Mouse (Mus musculus) right cerebral cortex, adult 2 months (tissue): ENCODE results near the gene Ndufs8.
"Not testable (repeated sequence)": the region's sequence is repeated elsewhere in the genome, so short reads cannot be mapped to it uniquely, and the experiment has no call there.

Source experiments
- DNase-seq, 2 experiments: peaks; one replicate each; pipeline ENCODE4 v3.0.0; 2021 to 2022; ENCODE audit warnings: low spot score in 2 of 2

Gene Ndufs8

GRCm38 (mm10) chr19:3912337-3913204, at the start of gene Ndufs8:
TSS of gene Ndufs8 (minus strand) at chr19:3912774.
- peak; percentile 92 to 95 for DNase-seq

GRCm38 (mm10) chr19:3961805-3962204, 49.2 kb upstream of the Ndufs8 start:
- DNase-seq, result not testable (repeated sequence)

DNA sequence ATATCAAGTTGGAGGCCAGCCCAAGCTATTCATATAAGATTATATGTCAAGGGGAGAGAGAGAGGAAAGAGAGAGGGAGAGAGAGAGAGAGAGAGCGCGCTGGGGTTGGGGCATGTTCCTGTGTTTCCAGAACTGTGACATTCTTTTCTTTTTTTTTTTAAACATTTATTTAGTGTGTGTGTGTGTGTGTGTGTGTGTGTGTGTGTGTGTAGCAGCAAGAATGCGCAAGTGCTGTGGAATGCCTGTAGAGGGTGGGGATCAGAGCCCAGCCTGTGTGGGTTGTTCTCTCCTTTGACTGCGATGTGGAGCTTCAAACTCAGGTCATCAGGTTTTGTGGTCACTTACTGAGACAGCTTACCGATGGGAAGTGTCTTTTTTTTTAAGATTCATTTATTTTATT, 47.6 kb upstream of the Ndufs8 start:
- no peak for DNase-seq

- DNase-seq, result no peak
Observed at GRCm38 (mm10) chr19:3959030-3959429, 46.5 kb upstream of the Ndufs8 start.

- no peak for DNase-seq
Observed at GRCm38 (mm10) chr19:3958470-3958869, 45.9 kb upstream of the Ndufs8 start, which contains the start of gene Aldh3b3. TSS of gene Aldh3b3 (plus strand) at chr19:3958645.

DNA sequence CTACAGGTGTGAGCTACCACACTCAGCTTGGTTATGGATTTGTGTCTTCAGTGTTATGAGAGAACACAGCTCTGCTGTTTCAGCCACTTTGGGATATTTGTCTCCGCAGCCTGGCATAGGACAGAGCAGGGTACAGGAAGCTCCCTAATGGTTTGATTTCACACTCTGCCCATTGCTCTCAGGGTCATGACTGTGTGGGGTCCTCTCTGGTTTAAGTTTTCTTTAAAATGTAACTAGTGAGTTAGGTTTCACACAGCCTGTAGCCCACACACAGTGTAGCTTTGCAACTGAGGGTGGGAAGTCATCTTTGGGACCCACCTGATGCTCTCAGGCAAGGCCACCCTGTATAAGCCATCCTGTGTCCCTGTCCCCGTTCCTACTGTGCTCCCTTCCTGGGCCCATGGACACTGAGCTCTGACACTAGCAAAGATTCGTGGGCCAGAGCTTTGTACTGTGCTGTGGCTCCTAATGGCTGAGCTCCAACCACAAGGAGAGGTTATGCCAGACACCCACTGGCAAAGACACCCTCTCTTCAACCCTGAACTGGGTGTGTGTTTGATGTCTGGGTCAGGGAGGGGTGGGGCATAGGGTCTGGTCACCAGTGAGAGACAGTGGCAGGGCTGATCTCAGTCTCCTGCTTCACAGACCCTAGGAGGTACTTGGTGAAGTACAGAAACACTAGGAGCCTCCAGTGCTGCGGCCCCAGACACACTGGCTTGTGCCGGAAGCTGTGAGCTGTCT, 44.9 kb upstream of the Ndufs8 start:
- not testable (repeated sequence) for DNase-seq

DNA sequence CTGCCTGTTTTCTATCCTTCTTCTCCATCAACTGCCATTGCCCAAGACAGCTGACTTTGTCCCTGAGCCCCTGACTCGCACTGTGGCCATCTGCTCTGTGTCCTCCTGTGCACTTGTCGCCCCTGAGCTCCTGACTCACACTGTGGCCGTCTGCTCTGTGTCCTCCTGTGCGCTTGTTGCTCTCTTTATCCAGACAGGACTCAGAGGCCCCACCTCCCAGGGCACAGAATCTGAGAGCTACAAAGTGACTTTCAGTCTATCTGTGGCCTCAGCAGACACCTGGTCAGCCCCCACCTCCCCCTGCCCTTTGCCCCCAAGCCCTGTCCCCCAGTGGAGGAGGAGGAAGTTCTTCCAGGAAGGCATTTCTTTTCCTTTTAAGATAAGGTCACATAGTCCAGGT, 43.2 kb upstream of the Ndufs8 start:
- DNase-seq, result no peak

GRCm38 (mm10) chr19:3955033-3955432, 42.5 kb upstream of the Ndufs8 start:
- no peak for DNase-seq

- no peak for DNase-seq
Observed at GRCm38 (mm10) chr19:3952099-3952498, 39.5 kb upstream of the Ndufs8 start.

GRCm38 (mm10) chr19:3951461-3951860, 38.9 kb upstream of the Ndufs8 start:
- no peak for DNase-seq

GRCm38 (mm10) chr19:3950331-3950730, 37.8 kb upstream of the Ndufs8 start:
- DNase-seq, result no peak

- no peak for DNase-seq
Observed at GRCm38 (mm10) chr19:3948546-3948945, 36.0 kb upstream of the Ndufs8 start.

- DNase-seq, result no peak
Observed at GRCm38 (mm10) chr19:3947813-3948212, 35.2 kb upstream of the Ndufs8 start.

- peak; percentile 79 to 80 for DNase-seq
Observed at GRCm38 (mm10) chr19:3946715-3947114, 34.1 kb upstream of the Ndufs8 start.

GRCm38 (mm10) chr19:3945872-3946564, 33.4 kb upstream of the Ndufs8 start:
- DNase-seq, result no peak

- no peak for DNase-seq
Observed at GRCm38 (mm10) chr19:3942986-3943735, 30.6 kb upstream of the Ndufs8 start.

DNA sequence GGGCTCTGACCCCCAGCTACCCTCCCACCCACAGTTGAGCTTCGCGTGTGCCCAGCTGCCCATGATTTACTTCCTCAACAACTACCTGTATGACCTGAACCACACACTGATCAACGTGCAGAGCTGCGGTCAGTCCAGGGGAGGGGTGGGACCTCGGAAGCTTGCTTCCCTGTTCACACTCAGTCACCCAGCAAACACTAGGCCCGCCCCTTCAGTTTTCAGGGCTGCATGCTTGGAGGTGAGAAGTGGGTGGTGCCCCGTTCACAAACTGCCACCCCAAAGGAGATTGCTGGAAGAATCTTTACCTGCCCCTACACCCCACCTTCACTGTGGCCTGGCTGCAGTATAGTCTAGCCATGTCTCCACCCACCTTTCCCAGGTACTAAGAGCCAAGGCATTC, 29.7 kb upstream of the Ndufs8 start:
- no peak for DNase-seq

DNA sequence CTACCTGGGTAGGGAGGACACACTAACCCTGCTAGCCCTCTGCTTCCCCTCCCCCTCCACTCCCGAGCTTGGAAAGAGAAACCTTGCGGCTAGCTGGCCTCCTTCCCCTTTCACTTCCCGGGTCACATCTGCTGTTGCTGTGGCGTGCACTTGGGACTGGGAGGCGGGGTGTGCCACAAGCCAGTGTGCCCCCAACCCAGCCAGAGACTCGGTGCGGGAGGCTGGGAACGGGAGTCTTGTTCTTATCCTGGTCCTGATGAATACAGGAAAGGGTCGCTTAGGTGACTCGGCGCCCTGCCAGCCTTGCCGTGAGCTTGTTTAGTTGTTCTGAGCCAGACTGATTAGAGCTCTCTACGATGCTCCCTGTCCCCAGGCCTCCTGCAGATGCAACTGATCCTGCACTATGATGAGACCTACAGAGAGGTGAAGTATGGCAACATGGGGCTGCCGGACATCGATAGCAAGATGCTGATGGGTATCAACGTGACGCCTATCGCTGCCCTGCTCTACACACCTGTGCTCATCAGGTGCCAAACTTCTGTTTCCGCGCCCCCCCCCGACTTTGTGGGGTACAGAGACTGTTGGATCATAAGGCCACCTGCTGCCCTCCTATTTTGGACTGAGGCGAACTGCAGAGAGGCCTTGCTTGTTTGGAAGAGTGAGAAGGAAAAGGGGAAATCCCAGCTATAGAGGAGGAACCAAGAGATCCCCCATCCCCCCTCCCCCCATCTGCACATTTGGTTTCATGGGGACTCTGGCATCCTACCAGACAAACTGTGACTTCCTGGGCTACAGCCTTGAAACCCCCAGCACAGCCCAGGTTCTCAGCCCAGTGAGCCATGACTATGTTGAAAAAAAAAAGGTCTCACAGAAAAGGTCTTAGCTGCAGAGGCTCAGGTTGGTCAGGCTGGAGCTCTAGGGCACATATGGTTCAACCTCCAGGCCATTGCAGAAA, 23.6 kb upstream of the Ndufs8 start:
- no peak for DNase-seq

- DNase-seq, result no peak
Observed at GRCm38 (mm10) chr19:3935032-3935895, 22.7 kb upstream of the Ndufs8 start, which contains the start of gene Unc93b1. TSS of gene Unc93b1 (plus strand) at chr19:3935186.
